Mouse (Mus musculus) thymus, postnatal 10 days (tissue): ENCODE results near the gene Vps8.

Experiments
- DNase-seq, 2 experiments: peaks; one replicate each; pipeline ENCODE4 v3.0.0; 2021; ENCODE audit warnings: low spot score in 2 of 2

Gene Vps8

GRCm38 (mm10) chr16:21422645-21423545 is at the start of gene Vps8:
Vps8 (plus strand) TSS chr16:21423118.
- peak; percentile 86 to 92 for DNase-seq

- no peak for DNase-seq
Measured at GRCm38 (mm10) chr16:21373316-21373960, 49.5 kb upstream of the Vps8 start.

DNA sequence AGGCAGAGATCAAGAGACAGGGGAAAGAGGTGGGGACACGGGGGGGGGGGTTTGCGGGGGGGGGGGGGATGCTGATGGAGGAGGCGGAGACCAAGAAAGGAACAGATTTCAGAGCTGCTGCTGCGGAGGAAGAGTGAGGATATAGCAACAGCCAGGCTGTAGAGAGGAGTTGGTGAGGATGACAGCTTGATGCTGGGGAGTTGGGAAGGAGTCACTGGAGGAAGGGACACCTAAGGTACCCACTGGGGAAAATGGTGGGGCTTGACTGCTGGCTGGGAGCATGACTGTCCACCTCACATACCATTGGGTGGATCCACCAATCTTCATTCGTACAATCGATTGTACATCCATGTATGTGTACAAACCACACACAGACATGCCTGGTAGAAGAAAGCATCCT is 48.9 kb upstream of the Vps8 start:
- DNase-seq, result no peak

GRCm38 (mm10) chr16:21375147-21375546 is 47.8 kb upstream of the Vps8 start:
- DNase-seq, result no peak

DNA sequence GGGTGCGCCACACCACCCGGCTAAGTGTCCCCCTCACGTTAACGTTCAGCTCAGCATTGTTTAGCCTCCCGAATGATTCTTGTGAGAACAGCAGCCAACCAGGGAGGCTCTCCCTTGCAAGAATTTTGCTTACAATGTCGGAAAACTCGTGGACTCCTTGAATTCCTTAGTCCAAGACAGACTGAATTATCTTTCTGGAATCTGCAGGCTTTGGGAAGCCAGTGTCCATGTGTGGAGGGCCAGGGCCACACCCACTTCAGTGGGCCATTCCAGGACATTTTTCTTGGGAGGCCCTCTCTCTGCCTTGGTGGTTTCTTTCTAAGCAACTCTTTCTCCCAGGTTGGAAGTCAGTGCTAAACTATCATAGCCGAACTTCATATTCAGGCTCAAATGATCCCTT is 46.6 kb upstream of the Vps8 start:
- no peak for DNase-seq

GRCm38 (mm10) chr16:21376949-21377604 is 45.8 kb upstream of the Vps8 start:
- DNase-seq, result no peak

- DNase-seq, result no peak
Measured at GRCm38 (mm10) chr16:21377605-21377968, 45.3 kb upstream of the Vps8 start.

DNA sequence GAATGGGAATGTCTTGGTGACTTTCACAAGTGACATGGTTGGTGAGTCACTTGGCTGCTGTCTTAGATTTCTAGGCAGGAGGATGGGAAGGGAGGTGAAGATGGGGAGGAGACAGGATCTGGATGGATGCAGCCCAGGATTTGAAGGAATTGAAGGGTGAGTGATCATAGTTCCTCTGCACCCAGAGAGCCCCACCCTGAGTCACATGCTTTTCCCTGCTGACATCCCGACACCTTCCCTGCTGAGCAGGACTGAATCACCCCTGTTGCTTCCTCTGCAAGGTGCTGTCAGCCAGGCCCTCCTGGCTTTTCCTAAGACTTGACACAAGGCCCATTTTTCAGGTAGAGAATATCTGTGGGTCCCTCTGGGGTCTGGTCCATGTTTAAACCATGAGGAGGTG is 41.4 kb upstream of the Vps8 start:
- no peak for DNase-seq

- DNase-seq, result no peak
Measured at GRCm38 (mm10) chr16:21382152-21382911, 40.6 kb upstream of the Vps8 start.

DNA sequence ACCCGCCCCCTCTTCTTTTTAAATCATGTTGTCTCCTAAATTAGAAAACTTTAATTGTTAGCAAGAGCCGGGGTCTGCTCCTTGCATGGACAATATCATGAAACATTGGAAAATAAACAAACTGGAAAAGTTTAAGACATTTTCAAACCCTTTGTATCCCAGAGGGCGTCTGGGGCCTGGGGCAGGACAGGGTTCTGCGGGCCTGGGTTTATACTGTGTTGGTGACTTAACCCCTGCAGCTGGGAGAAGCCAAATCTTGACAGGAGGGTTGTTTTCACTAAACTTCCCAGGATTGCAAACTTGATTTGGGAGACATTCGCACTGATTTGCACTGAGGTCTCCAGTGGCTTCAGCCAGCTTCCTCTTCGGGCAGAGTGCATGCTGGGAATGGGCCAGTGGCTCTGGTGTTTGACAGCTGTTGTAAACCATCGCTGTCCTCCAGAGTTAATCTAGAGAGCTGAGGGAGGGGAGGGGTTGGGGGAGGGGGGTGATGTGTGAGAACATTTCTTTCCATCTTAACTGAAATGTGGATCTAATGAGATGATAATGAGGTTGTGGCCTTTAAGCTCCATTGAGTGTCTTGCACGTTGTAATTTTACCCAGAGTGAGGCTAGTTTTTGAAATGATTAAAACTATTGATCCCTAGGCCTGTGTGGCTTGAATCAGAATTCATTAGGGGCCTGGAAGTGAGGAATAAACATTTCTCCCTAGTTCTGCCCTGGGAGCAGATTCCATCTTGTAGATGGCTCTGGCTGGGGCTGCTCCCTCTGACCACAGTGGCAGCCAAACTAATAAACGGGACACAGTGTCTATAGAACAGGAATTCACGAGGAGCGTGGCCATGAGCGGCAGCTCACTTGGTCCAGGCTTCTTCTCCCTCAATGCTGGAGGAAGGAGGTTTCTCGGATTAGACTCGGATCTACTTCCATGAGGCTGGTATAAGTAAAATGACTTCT is 36.7 kb upstream of the Vps8 start:
- DNase-seq, result no peak

DNA sequence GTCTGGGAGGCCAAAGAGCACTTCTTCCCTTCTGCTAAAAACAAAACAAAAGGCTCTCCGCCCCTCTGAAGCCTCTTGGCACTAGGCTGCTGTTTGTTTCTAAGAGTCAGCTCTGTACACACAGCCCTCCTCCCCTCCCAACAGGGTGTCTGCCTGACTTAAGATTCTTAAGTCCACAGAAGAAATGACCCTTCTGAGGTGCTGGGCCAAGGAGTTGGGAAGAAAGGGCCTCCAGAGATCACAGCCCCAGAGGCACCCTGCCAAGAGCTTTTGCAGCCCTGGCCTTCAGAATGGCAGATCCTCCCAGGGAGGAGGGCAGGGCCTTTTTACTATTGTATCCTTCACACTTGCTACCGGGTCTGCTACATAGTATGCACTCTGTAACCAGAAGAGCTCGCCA is 33.6 kb upstream of the Vps8 start:
- no peak for DNase-seq

DNA sequence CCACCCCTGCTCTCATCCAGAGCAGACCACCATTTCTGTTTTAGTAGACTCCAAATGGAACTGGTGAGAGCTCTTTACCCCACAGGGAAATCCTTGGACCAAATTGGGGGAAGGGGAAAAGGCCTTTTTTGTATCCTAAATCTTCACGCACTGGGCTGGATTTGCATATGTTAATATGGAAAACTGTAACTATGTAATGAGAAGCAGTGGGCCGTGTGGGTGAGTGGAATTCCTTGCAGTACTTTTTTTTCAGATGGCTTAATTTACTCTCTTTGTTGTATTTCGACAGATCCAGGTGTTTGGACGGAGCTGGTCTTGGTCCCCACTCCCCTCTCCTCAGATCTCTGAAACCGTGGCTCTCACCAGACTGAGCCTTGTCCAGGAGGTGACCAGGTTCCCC is 32.2 kb upstream of the Vps8 start:
- no peak for DNase-seq

DNA sequence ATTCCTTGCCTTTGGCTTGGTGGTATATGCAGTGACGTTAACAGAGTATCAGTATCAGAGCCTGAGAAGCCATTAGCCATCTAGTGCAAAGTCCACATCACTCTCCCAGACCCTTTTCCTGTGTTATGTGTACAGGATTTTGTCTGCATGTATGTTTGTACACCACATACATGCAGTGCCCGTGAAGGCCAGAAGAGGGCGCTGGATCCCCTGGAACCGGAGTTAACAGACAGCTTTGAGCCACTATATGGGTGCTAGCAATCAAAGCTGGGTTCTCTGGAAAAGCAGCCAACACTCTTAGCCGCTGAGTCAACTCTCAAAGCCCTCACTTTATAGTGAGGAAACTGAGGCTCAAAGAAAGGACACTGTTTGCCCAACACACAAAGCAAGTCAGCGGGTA is 30.8 kb upstream of the Vps8 start:
- peak in 1 of 2 experiments; percentile 16 for DNase-seq

GRCm38 (mm10) chr16:21392517-21393112 is 30.3 kb upstream of the Vps8 start:
- DNase-seq, result peak; percentile 36 to 80

DNA sequence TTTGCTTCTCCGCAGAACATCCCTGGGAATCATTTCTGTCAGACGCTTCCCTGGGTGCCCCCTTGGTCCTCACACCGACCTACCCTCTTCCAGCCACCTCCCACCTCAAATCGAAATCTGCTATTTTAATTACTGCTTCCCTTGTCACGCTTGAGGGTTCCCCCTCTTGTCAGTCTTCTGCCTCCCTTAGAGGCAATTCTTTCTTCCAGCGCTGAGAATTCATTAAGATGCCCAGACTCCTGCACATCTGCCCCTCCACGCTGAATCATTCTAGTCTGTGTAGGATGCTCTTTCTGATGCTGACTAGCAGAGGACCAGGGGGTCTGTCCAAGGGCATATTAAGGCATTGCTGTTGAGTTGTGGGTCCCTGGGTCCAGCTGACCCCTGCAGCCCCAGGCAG is 27.4 kb upstream of the Vps8 start:
- no peak for DNase-seq

DNA sequence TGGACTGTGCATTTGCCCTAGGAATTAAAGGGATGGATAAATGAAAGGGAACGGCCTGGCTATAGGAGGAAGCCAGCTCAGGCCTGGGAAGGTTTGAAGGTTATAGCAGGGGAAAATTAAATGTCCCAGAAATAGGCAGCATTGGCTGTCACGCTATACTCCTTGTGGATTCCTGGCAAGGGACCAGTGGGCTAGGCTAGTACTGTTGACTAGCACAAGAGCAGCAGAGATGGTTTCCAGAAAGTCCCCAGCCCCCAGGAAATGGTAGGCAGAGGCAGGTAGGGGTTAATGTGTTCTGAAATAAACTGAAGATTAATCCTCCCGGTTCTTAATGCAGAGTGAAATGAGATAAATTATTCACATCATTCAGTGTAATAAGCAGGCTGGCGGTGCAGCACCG is 25.2 kb upstream of the Vps8 start:
- DNase-seq, result no peak

DNA sequence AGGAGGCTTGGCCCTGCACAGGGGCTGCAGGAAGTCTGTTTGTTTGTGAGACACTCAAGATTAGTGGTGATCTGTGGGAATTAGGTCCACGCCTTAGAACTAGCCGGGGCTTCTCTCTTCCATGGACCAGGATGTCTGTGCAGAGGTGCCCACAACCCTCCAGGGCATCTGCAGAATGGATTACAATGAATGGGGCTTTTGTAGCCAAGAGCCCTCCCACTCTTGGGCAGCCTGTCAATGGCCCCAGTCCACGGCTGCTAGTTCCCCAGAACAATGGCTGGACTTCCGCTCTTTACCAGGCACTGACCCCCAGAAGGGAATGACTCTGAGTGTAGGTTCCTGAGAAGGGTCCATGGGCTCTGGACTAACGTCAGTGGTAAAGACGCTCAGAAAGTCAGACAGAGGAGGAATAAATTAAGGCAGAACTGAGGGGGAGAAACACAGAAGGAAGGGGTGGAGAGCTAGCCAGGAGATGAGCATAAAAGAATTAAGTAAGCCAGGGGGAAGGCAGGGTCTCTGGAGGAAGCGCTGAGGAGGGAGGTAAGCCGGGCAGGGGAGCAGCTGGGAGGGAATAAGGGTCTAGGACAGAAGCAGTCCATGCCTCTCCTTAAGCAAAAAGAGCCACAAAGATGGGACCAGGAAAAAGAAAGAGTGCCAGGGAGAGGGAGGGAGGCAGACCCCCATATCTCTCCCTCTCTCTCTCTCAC is 24.4 kb upstream of the Vps8 start:
- no peak for DNase-seq

DNA sequence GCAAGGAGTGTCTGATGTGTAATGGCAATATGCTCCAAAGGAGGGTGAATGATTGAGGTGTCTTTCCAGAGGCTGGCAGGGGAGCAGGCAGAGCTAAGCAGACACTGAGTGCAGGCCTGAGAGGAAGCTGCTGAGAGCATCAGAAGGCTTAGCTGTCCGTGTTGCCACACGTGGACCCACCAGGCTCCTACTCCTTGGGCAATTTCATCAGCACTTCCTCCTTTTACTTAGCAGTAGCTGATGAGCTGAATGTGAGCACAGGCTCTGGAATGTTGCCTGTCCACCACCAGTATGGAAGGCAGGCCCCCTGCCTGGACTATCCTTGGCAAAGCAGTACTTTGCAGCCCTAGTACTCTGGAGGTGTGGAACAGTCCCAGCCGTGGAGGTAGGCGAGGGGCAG is 23.0 kb upstream of the Vps8 start:
- no peak for DNase-seq

GRCm38 (mm10) chr16:21402068-21402467 is 20.9 kb upstream of the Vps8 start:
- DNase-seq, result no peak

DNA sequence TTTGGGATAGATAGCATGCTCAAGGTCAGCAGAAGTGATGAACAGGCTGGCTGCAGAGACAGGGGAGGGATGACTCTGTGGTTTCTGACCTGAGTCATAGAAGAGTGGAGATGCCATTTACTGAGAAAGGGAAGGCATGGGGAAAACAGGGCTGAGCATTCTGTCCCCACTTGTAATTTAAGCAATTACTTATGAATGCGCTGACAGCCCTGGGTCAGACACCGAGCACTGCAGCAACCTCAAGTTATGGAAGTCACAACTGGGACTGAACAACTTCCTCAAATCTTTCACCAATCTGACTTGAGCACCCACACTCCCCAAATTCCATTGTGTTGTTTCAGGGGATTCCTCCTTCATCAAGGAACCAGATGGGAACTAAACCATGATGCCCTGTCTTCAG is 19.5 kb upstream of the Vps8 start:
- DNase-seq, result no peak
